Mouse (Mus musculus): Measurements from ENCODE around the gene Ccdc89. TPM values are rescaled to one million over a fixed set of nuclear protein-coding genes. Genes with fewer than 3 reads are reported as not detected.

Gene Ccdc89
- 0.04 and 0.13 TPM in 2 replicates for polyA plus RNA-seq (2012; rRNA removed)
- polyA plus RNA-seq (2014; fragmentation: Nextera tagmentation; extraction: Ambion mirVana): not detected in 2 replicates

DNA sequence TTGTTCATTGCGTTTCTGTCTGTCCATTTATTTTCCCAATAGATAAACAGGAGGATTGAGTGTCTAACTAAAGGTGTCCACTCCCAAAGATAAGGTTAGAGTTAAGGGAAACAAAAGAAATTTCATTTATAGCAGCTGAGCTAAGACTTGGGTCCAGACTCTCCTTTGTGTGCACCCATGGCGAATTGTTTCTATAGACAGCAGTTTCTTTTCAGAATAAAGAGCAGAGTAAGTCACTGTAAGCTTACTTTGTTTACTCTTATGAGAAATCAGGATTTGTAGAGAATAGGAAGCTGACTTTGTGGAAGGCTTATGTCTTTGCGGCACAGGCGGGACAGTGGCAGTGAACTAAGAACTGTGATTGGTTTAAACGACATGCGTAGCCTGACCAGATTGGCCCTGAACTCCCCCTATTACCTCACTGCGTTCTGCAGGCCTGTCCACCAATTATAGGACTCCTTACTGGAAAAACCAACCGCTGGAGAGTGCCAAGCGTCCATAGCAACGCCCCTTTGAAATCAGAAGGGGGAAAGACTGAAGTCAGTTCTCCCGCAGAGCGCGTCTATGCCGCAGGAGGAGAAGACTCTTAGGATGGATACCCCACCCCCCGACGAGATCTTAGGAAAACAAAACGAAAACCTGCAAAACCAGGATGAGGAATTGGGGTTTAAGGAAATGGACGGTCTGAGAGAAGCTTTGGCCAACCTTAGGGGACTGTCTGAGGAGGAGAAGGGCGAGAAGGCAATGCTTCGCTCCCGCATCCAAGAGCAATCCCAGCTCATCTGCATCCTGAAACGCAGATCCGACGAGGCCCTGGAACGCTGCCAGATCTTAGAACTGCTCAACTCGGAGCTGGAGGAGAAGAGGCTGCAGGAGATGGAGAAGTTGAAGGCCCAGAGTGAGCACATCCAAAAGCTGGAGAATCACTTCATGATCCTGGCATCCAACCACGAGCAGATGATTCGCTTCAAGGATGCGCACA is at the start of gene Ccdc89:
TSS of gene Ccdc89 (plus strand) at position 558 of the 982 bp plus-strand sequence.
- peak within 1 kb of the TSS; percentile 40 for H3K4me2 ChIP-seq (ENCODE audit: low read depth)
- H3K4me3 ChIP-seq (ENCODE audit: insufficient read depth in 1 of 2, low read depth in 2 of 2, low read length in 2 of 2): peak within 1 kb of the TSS; percentile 8 to 32; a peak in 3 of 4 replicates
- no peaks in the 10 kb centered on the region for H3K9me3 ChIP-seq (ENCODE audit: control insufficient read depth, low read length)
- TF ChIP-seq EP300 (IDR thresholded peaks at IDR 0.05; ENCODE audit: low read depth) (no peak), CTCF (IDR thresholded peaks at IDR 0.05; ENCODE audit: low read depth) (no peak)
- H3K9ac ChIP-seq (replicated peaks): no peak within 1 kb of the TSS
- H3K27ac ChIP-seq: no peak within 1 kb of the TSS
- WGBS (ENCODE audit: insufficient replicate concordance): 24% methylated on average over 29 of the region's 29 CpGs
- ATAC-seq (ENCODE audit: insufficient read depth) (peak; percentile 88), DNase-seq (ENCODE audit: low read depth in 3 of 3, low spot score in 3 of 3) (peak in 2 of 3 experiments; percentile 19 to 40)
- H3K36me3 ChIP-seq (replicated peaks; ENCODE audit: control insufficient read depth, insufficient read depth, low read depth): no peaks in the 10 kb centered on the region
- H3K4me1 ChIP-seq (replicated peaks; ENCODE audit: control insufficient read depth in 2 of 2, insufficient read depth in 2 of 2, low read length in 1 of 2): no peaks in the 10 kb centered on the region
- no peaks in the 10 kb centered on the region for H3K27me3 ChIP-seq (ENCODE audit: control insufficient read depth, insufficient read depth, low read length)

DNA sequence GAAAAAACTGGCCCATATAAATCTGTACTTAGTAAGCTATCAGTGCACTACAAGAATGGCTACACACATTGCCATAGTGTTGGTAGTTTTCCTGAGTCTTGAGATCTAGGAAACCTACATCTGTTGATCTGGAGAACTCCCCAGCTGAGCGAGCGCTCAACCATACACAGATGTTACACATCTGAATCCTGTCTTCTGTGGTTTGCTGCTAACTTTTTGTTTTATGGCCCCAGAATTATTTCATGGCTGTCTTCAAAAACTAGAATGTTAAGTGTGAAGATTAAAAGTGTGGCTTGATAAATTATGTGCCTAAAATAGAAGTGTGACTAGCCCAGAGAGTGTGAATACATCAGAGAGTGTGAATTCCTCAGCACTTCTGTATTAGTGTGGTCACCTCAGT is 42.0 kb upstream of the Ccdc89 start:
- no peak overlapping the region for H3K4me3 ChIP-seq (ENCODE audit: insufficient read depth in 1 of 2, low read depth in 2 of 2, low read length in 2 of 2)
- H3K27me3 ChIP-seq (ENCODE audit: control insufficient read depth, insufficient read depth, low read length): no peaks in the 10 kb centered on the region
- no peaks in the 10 kb centered on the region; a peak in 1 of 4 replicates for H3K4me1 ChIP-seq (replicated peaks; ENCODE audit: control insufficient read depth in 2 of 2, insufficient read depth in 2 of 2, low read length in 1 of 2)
- WGBS (ENCODE audit: insufficient replicate concordance): 70% methylated on average over 2 of the region's 2 CpGs
- no peak overlapping the region for H3K4me2 ChIP-seq (ENCODE audit: low read depth)
- no peak for TF ChIP-seq CTCF (IDR thresholded peaks at IDR 0.05; ENCODE audit: low read depth)
- TF ChIP-seq EP300 (IDR thresholded peaks at IDR 0.05; ENCODE audit: low read depth): no peak
- H3K9me3 ChIP-seq (ENCODE audit: control insufficient read depth, low read length): no peaks in the 10 kb centered on the region
- no peaks in the 10 kb centered on the region for H3K36me3 ChIP-seq (replicated peaks; ENCODE audit: control insufficient read depth, insufficient read depth, low read depth)
- H3K27ac ChIP-seq: no peak overlapping the region
- DNase-seq (ENCODE audit: low read depth in 3 of 3, low spot score in 3 of 3) (no peak), ATAC-seq (ENCODE audit: insufficient read depth) (no peak)
- H3K9ac ChIP-seq (replicated peaks): no peak overlapping the region

DNA sequence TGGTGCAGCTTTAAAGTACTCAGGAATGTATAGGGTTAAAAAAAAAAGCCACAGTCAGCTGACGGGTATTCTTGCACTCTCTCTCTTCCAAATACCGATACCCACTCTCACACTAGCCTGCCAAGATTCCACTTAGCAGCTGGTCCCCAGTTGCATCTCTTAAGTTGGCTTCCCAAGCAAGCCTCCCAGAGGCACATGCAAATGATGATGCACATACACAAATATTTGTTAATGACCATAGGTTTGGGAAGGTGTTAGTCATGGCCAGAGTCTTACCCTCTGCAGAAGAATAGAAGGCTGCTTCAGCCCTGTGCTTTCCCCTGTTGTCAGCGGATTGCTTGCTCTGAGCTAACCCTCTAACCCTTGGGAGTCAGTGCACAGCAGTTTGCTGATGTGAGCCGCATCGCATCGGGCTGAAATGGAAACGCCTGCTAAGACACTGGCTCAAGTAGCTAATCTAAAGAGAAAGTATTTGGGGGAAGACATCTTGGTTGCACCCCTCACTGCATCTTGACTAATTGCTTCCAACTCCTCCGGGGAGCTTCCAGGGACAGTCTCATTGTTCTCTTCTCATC is 39.4 kb upstream of the Ccdc89 start:
- H3K4me2 ChIP-seq (ENCODE audit: low read depth): no peak overlapping the region
- no peaks in the 10 kb centered on the region for H3K36me3 ChIP-seq (replicated peaks; ENCODE audit: control insufficient read depth, insufficient read depth, low read depth)
- no peaks in the 10 kb centered on the region for H3K27me3 ChIP-seq (ENCODE audit: control insufficient read depth, insufficient read depth, low read length)
- H3K4me3 ChIP-seq (ENCODE audit: insufficient read depth in 1 of 2, low read depth in 2 of 2, low read length in 2 of 2): no peak overlapping the region
- no peaks in the 10 kb centered on the region for H3K9me3 ChIP-seq (ENCODE audit: control insufficient read depth, low read length)
- H3K27ac ChIP-seq: no peak overlapping the region
- H3K4me1 ChIP-seq (replicated peaks; ENCODE audit: control insufficient read depth in 2 of 2, insufficient read depth in 2 of 2, low read length in 1 of 2): no peaks in the 10 kb centered on the region; a peak in 1 of 4 replicates
- TF ChIP-seq EP300 (IDR thresholded peaks at IDR 0.05; ENCODE audit: low read depth): no peak
- no peak for TF ChIP-seq CTCF (IDR thresholded peaks at IDR 0.05; ENCODE audit: low read depth)
- DNase-seq (ENCODE audit: low read depth in 3 of 3, low spot score in 3 of 3) (no peak), ATAC-seq (ENCODE audit: insufficient read depth) (no peak)
- 18% methylated on average over 8 of the region's 8 CpGs for WGBS (ENCODE audit: insufficient replicate concordance)
- H3K9ac ChIP-seq (replicated peaks): no peak overlapping the region

DNA sequence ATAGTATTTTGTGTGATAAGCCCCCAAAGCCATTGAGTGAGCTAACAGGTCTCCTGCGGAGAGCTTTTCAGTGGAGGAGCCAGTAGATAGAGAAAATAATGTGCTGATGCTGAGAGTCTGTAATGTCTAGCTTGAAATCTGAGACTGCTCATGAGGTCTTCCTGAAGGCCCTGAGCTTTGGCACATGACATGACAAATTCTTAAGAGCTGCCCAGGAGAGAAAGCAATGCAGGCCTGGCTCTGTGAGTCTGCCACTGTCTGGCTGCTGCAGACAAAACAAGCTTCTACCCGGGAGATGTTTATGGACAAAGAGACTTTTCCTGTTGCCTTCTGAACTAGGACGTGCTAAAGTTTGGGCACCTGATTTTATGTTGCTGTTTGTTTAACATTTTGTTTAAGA is 36.6 kb upstream of the Ccdc89 start:
- ATAC-seq (ENCODE audit: insufficient read depth): no peak
- Histone ChIP-seq H3K4me3 (ENCODE audit: insufficient read depth in 1 of 2, low read depth in 2 of 2, low read length in 2 of 2) (no peak overlapping the region), H3K4me1 (replicated peaks; ENCODE audit: control insufficient read depth in 2 of 2, insufficient read depth in 2 of 2, low read length in 1 of 2) (no peaks in the 10 kb centered on the region; a peak in 1 of 4 replicates), H3K27me3 (ENCODE audit: control insufficient read depth, insufficient read depth, low read length) (no peaks in the 10 kb centered on the region), H3K27ac (no peak overlapping the region), H3K36me3 (replicated peaks; ENCODE audit: control insufficient read depth, insufficient read depth, low read depth) (no peaks in the 10 kb centered on the region), H3K9me3 (ENCODE audit: control insufficient read depth, low read length) (no peaks in the 10 kb centered on the region), H3K4me2 (ENCODE audit: low read depth) (no peak overlapping the region), H3K9ac (replicated peaks) (no peak overlapping the region)
- TF ChIP-seq CTCF (IDR thresholded peaks at IDR 0.05; ENCODE audit: low read depth) (no peak), EP300 (IDR thresholded peaks at IDR 0.05; ENCODE audit: low read depth) (no peak)
- no peak for DNase-seq (ENCODE audit: low read depth in 3 of 3, low spot score in 3 of 3)
- 49% methylated on average over 3 of the region's 3 CpGs for WGBS (ENCODE audit: insufficient replicate concordance)

DNA sequence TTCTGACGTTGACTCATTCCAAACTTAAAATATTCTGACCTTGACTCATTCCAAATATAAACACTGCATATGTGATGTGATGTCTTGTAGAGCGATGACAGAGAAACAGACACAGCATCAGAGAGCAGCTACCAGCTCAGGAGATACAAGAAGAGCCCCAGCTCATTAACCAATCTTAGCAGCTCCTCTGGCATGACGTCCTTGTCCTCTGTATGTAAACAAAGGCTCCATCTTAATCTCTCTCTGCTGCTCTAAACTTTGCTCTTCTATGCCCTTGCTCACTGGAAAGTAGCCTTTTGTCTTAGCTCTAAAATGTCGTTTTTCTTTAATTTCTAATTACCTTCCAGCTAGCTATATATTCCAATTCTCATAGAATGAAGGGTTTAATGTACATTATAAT is 31.3 kb upstream of the Ccdc89 start:
- no peak for TF ChIP-seq CTCF (IDR thresholded peaks at IDR 0.05; ENCODE audit: low read depth)
- TF ChIP-seq EP300 (IDR thresholded peaks at IDR 0.05; ENCODE audit: low read depth): no peak
- Histone ChIP-seq H3K4me1 (replicated peaks; ENCODE audit: control insufficient read depth in 2 of 2, insufficient read depth in 2 of 2, low read length in 1 of 2) (no peaks in the 10 kb centered on the region), H3K4me2 (ENCODE audit: low read depth) (no peak overlapping the region), H3K9me3 (ENCODE audit: control insufficient read depth, low read length) (no peaks in the 10 kb centered on the region), H3K27me3 (ENCODE audit: control insufficient read depth, insufficient read depth, low read length) (no peaks in the 10 kb centered on the region), H3K27ac (no peak overlapping the region), H3K4me3 (ENCODE audit: insufficient read depth in 1 of 2, low read depth in 2 of 2, low read length in 2 of 2) (no peak overlapping the region), H3K36me3 (replicated peaks; ENCODE audit: control insufficient read depth, insufficient read depth, low read depth) (no peaks in the 10 kb centered on the region), H3K9ac (replicated peaks) (no peak overlapping the region)
- WGBS (ENCODE audit: insufficient replicate concordance): 45% methylated on average over 4 of the region's 4 CpGs
- DNase-seq (ENCODE audit: low read depth in 3 of 3, low spot score in 3 of 3) (no peak), ATAC-seq (ENCODE audit: insufficient read depth) (no peak)

Data from liver, embryonic 14.5 days (tissue).